Mouse (Mus musculus): ENCODE measurements around the gene Fam214a.

GRCm38 (mm10) chr9:74961073-74961575, 8.4 kb downstream of the Fam214a start:
- no peak for TF ChIP-seq CTCF (IDR thresholded peaks at IDR 0.05; ENCODE audit: low read depth, low read length)
- TF ChIP-seq POLR2A (IDR thresholded peaks at IDR 0.05; ENCODE audit: borderline replicate concordance, low read depth, low read length), result no peak

All from bone marrow macrophage, adult 2 months (primary cell).